Mouse (Mus musculus): ENCODE results near the gene Cacna2d2.

Cacna2d2 gene

DNA sequence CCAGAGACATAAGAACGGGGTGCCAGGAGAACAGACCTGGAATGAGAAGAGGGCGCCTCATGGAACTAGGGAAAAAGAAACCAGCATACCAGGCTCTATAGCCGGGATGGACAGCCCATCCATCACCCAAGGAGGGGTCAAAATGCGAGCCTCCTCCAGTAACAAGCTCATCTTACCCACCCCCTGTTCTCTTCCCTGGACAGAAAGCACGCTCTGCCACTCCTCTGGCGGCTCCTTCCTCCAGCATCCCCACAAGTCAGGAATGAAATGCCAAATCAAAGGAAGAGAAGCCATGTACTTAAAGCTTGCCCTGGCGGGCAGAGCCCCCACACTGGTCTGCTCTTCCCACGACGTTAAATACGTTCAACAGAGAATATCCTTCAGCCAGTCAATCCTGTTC, 141.6 kb downstream of the Cacna2d2 start:
- no peak for DNase-seq (ENCODE audit: low spot score)

DNA sequence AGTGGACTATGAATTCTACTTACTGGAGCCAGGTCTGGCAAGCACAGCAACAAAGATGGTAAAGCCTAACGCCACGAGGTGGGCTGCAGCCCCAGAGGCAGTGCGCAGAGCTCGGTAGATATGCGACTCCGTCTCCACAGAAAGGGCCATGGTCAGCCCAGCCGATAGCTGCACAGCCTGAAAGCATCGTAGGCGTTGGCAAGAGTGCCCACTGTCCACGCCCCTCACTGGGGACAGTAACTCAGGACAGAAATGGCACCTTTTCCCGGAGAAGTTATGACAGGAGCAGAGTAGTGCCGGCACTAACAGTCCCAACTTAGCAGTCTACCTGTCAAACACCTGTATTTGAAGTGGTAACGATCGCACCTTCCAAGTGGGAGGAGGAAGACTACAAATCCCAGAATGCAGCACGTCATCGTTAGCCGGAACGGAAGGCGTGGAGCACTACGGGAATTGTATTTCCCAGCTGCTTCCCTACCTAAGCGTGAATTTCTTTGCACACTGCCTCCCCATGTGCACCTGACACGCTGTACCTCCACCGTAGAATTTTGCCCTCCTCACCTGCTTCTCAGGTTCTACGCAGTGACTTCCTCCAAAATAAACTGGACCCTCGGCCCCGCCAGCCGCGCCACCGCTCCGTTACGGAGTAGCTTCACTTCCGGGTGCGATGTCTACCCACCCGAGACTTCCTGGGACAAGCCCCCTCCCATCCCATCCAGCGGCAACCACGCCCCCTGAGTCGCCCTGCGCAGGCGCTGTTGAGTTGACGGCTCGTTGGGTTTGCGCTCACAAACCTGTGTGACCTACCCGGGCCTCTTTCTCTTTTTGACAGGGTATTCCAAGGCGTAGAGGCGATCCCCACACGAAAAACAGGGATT, 142.3 kb downstream of the Cacna2d2 start, which contains the start of the genes Cyb561d2 and Nprl2:
Gene Cyb561d2 (minus strand): TSS at position 720 of the 878 bp plus-strand sequence.
Gene Nprl2 (plus strand): TSS at position 753 of the 878 bp plus-strand sequence.
- DNase-seq (ENCODE audit: low spot score), result peak; percentile 81

DNA sequence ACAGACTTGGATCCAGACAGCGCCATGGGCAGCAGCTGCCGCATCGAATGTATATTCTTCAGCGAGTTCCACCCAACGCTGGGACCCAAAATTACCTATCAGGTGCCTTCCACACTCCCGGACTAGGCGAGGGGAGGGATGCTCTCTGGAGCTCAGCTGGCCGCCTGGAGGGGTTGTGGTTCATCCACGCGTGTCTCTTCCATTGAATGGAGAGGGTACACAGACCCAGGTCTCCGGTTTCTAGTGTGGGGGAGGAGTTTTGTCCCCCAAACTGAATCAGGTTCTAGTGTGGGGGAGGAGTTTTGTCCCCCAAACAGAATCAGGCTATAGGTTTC, 142.9 kb downstream of the Cacna2d2 start:
- no peak for DNase-seq (ENCODE audit: low spot score)

DNA sequence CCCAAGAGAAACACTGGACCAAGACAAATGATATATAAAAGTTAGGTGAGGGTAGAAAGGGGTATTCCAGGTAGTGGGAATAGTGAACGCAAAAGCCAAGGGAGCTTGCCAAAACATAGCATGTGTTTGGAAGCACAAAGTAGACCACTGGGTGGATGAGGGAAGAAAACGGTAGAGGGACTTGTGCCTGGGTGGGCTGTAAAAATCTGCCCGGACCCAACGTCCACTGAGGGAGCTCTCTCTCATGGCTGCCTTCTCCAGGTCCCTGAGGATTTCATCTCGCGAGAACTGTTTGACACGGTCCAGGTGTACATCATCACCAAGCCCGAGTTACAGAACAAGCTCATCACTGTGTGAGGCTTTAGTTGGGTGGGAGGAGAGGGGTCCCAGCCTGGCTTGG, 143.3 kb downstream of the Cacna2d2 start:
- DNase-seq (ENCODE audit: low spot score), result no peak

DNA sequence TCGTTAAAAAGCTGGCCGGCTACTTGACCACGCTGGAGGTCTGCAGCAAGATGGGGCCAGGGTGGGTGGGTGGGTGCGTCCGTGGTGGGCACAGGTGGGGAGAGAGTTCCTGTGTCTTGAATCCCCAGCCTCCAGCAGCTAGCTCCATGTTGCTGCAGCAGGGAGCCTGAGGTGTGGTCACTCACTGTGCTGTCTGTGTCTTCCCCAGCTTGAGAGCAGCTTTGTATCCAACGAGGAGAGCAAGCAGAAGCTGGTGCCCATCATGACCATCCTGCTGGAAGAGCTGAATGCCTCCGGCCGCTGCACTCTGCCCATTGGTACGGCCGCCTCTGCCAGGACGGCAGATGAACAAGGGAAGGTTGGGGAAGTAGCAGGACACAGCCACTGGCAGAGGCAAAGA, 143.9 kb downstream of the Cacna2d2 start:
- DNase-seq (ENCODE audit: low spot score), result no peak

DNA sequence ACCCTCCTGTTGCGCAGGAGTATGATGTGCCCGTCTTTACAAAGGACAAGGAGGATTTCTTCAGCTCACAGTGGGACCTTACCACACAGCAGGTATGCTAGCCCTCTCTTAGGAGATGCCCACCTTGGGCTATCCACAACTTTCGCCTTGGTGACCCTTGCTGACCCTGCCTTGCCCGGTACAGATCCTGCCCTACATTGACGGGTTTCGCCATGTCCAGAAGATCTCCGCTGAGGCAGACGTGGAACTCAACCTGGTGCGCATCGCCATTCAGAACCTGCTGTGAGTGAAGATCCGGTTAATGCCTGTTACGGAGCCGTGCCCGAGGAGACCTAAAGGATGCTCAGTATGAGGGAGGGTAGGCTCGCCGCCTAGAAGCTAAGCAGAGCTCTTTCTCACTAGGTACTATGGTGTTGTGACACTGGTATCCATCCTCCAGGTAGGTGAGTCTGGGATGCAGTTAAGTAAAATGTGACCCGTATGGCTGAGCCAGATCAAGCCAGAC, 144.8 kb downstream of the Cacna2d2 start:
- DNase-seq (ENCODE audit: low spot score), result no peak

DNA sequence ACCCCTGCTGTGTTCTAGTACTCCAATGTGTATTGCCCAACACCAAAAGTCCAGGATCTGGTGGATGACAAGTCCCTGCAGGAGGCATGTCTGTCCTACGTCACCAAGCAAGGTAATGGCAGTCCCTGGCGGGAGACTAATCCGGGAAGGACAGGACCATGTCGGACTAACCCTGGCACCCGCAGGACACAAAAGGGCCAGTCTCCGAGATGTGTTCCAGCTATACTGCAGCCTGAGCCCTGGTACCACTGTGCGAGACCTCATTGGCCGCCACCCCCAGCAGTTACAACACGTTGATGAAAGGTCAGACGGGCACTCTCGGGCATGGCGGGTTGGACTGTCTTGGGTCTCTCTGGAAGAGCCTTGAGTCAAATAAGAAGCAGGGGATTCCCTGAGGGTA, 145.3 kb downstream of the Cacna2d2 start:
- DNase-seq (ENCODE audit: low spot score), result no peak

DNA sequence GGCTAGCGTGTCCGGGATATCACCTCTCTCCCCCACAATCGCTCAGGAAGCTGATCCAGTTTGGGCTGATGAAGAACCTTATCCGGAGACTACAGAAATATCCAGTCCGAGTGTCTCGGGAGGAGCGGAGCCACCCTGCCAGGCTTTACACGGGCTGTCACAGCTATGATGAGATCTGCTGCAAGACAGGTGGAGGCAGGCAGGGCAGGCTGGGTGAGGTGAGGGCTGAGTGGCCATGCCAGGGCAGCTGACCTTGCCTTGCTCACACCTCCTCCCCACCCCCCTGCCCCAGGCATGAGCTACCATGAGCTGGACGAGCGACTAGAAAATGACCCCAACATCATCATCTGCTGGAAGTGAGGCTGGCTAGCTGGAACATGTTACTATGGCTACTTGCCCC, 145.8 kb downstream of the Cacna2d2 start:
- DNase-seq (ENCODE audit: low spot score), result no peak

DNA sequence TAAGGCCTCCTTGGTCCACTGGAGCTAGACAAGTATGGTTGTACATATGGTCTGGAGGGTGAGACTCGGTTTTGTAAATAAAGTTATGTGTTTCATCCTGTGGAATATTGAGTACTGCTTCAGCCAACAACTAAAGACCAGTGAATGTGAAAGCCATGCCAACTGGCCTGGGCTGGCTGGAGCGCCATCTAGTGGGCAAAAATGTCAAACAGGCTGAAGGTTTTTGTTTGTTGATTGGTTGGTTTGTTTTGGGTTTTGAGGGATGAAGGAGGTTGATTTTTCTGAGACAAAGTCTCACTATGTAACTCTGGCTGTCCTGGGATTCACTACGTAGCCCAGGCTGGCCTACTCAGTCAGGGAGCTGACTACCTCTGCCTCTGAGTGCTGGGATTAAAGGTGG, 146.2 kb downstream of the Cacna2d2 start:
- peak; percentile 69 for DNase-seq (ENCODE audit: low spot score)

DNA sequence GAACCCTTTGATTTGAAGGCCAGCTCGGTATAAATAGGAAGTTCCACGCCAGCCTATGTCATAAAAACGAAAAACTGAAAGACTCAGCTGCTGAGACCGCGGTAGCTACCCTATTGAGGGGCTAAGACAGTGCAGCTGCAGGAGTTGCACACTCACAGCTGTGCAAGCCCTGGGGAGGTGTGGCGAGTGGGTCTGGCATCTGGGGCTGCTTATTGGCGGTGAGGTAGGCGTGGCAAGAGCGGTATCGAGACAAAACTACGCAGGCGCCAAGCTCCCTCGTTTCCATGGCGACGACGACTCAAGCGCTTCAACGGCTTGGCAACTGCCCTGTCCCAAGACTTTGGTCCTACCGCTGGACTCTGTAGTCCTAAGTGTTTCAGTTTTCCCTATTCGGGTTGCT, 147.6 kb downstream of the Cacna2d2 start, which contains the start of gene Zmynd10:
Gene Zmynd10 (plus strand): TSS at position 273 of the 400 bp plus-strand sequence.
- DNase-seq (ENCODE audit: low spot score), result peak; percentile 69

DNA sequence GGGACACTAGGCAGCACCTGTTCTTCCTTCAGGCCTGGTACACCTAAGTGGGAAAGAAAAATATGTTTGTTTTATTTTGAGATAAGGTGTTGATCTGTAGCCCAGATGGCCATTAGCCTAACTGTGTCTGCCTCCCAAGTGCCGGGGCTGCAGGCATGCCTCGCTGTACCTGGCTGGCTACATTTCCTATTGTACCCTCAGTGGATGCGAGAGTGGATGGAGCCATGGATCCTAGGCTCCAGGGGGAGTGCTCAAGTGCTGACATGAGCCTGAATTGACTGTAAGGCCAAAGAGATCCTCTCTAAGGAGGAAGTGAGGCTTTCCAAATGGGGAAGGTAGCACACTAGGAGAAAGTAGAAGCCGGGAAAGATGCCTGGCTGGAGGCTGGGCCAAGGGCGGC, 148.5 kb downstream of the Cacna2d2 start:
- no peak for DNase-seq (ENCODE audit: low spot score)

DNA sequence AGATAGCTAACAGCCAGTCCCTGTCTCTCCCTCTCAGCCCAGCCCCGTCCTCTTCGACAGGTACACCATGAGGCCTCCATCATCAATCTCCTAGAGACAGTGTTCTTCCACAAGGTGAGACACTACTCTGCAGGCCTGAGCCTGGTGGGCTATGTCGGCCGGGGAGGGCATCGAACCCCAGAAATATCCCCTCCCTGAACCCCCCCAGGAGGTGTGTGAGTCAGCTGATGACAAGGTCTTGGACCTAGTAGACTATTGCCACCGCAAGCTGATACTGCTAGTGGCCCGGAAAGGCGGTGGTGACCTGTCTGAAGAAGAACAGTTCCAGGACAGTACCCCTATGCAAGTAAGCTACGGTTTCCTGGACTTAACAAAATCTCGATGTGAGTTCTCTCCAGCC, 149.4 kb downstream of the Cacna2d2 start:
- no peak for DNase-seq (ENCODE audit: low spot score)

DNA sequence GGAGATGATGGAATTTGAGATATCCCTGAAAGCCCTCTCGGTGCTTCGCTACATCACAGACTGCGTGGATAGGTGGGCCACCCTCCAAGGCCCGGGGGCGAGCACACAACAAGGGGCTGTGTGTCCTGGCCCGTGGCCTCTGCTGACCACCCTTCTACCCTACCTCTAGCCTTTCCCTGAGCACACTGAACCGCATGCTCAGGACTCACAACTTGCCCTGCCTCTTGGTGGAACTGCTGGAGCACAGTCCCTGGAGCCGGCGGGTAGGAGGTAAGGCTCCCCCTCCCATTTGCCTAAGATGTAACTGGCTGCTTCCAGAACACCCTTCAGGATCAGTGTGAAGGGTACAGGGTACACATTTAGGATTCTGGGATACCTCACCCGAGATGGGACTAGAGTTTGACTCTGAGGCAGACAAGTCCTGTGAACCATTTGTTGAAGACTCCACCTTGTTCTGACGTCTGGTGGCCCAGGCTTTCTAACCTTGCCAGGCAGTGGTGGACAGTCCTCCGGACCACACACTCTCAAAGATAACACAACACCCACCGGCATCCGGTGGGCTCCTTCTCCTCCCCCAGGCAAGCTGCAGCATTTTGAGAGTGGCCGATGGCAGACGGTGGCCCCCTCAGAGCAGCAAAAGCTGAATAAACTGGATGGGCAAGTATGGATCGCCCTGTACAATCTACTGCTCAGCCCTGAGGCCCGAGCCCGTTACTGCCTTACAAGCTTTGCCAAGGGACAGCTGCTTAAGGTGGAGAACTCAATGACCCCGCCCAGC, 150.1 kb downstream of the Cacna2d2 start:
- no peak for DNase-seq (ENCODE audit: low spot score)

DNA sequence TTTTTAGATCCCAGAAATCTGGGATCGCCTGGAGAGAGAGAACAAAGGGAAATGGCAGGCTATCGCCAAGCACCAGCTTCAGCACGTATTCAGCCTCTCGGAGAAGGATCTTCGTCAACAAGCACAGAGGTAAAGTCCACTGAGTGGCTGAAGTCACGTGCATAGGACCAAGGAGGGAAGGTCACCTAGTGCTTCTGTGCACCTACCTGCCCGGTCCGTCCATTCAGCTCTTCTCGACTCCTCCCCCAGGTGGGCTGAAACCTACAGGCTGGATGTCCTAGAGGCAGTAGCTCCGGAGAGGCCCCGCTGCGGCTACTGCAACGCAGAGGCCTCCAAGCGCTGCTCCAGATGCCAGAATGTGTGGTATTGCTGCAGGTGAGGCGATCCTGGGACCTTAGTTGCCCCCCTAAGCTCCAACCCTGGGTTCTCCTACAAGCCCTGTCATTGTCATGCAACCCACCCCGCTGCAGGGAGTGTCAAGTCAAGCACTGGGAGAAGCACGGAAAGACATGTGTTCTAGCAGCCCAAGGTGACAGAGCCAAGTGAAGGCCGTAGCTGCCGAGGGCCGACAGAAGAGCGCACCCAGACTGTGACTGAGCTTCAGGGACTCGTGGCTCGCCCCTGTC, 151.2 kb downstream of the Cacna2d2 start:
- no peak for DNase-seq (ENCODE audit: low spot score)

DNA sequence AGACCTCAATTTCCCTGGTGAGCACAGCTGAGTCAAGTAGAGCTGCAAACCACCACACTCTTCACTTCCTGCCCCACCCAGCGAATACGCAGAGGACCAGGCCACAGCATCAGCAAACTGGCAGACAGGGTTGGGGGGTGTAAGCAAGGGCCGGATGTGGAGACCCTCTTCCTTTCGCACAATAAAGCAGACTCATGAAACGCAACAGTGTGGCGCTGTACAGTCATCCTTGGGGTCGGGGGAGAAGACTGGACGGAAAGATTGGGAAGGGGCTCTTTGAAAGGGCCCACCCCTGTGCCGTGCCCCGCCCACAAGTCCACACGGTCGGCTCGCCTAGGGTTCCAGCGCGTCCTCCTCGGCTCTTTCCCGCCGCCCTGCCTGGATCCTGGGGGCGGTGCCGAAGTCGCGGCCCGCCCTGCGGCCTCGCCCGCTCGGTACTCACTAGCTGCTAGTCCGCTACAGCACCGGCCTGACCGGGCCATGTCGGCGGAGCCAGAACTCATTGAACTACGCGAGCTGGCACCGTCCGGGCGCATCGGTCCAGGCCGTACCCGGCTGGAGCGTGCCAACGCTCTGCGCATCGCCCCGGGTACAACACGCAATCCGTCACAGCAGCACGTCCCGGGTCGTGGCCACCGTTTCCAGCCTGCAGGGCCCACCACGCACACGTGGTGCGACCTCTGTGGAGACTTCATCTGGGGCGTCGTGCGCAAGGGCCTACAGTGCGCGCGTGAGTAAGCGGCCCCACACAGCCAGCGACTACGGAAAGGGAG, 151.9 kb downstream of the Cacna2d2 start, which contains the start of gene Rassf1:
Gene Rassf1 (plus strand): TSS at position 439 of the 773 bp plus-strand sequence.
- DNase-seq (ENCODE audit: low spot score), result peak; percentile 64

DNA sequence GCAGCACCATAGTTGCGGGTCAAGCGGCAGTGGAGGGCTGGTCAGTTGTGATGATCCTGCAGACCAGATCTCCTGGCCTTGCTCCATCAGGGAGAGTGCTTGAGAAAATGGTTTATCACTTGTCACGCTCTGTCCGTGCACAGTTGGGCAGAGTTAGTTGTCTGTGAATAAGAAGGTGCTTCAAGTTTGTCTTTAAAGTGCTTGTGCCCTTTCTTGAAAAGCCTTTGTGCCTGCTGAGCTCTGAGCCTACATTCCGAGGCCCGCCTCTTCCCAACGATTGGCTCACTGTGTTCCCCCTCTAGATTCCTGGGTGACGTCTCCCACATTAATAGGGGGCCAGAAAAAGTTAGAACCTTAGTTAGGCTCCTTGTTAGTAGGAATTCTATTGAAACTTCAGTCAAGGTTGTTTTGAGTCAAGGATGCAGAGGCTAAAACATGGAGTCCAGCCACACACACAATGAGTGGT, 152.5 kb downstream of the Cacna2d2 start:
- DNase-seq (ENCODE audit: low spot score), result no peak

DNA sequence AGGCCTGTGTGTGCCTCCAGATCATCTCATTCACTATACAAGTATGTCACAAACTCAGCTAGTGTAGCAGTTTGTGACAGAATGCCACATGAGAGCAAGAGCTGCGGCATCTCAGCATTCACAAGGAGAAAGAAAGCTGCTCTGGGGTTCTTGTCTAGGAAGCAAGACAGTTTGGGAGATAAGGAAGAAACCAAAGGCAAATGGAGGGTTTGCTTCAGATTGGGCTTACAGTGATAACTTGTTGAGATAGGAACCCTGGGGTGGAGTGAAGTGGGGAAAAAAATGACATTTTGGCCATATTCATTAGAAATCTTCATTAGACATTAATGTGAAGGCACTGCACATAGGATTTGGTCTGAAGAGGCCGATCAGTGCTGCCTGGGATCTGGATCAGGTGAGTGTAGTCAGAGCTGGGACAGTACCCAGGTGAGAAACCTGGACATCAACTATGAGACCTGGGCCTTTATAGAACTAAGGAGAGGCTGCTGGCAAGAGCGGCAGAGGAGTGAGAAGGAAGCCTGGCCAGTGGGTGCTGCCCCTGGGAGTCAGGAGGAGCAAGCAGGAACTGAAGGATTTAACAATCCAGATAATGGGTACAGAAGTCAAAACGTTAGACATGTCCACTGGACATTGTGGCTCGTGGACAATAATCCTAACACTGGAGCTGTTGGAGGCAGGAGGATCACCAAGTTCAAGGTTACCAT, 153.4 kb downstream of the Cacna2d2 start:
- no peak for DNase-seq (ENCODE audit: low spot score)

DNA sequence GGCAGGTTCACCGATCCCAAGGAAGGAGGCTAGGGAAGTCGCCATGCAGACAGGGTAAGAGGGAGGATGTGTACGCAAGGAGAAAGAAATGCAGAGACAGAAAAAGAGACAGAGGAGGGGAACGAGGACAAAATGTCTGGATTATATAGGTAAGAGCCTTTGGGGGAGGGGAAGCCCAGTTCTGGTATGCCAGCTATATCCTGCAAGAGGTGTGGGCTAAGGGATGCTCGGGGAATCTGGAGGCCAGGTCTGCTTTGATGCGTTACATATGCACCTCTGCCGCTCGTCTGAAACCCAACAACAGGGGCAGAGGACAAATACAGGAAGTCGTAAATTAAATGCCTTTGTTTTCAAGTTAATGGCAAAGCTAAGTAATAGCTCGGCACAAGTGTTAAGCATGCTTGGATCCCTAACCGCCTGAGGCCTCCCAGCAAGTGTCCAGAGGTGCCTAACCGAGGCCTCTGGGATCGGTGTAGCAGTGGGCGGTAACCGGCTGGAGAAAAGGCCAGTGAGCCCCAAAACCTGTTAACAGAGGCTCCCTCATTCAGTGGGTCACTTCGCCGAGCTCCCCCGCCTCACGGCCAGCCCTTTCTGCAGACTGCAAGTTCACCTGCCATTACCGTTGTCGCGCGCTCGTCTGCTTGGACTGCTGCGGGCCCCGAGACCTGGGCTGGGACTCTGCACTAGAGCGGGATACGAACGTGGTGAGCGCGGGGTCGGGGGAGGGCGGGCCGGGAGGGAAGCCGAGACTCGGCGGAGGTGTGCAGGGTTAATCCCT, 154.3 kb downstream of the Cacna2d2 start:
- no peak for DNase-seq (ENCODE audit: low spot score)

DNA sequence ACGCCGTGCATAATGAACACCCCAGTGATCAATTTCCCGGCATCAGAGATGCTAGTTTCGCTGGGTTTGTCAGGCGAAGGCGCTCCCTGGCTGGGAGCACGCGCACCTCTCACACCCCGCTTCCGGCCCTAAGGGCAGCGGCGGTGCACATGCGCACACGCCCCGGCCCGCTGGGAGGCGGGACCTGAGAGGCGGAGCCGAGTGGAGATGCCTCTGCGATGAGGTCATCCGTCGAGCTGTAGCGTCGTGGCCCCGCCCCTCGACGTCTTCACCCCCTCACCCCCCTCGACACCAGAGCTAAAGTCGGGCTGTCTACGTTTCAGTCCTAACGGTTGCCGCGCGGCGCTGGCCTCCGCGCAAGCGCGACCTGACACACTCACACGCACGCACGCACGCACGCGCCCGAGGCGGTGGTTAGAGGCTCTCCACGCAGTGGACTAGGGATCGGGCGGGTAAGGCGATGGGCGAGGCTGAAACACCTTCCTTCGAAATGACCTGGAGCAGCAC, 155.0 kb downstream of the Cacna2d2 start:
- DNase-seq (ENCODE audit: low spot score), result peak; percentile 94

DNA sequence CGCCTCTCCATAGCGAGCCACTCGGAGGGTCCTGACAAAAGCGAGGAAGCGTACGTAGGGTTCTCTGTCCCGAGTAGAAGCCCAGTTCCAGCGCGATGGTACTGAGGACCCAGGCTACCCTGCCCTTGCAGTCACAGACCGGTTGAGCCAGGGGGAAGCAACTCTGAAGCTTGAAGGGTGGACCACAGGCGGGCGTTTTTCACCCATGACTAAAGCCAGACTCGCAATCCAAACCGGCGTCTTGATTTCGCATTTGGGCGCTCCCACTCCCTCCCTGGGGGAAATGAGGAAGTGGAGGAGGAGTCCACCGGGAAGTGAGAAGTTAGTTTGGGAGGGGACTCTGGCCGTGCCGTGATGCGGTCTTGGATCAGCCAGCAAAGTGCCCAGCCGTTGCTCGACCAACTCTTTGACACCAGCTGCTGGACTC, 155.6 kb downstream of the Cacna2d2 start:
- DNase-seq (ENCODE audit: low spot score), result no peak
